8 mouse cellular contexts compared by ENCODE assay signal in the genomic region with DNA sequence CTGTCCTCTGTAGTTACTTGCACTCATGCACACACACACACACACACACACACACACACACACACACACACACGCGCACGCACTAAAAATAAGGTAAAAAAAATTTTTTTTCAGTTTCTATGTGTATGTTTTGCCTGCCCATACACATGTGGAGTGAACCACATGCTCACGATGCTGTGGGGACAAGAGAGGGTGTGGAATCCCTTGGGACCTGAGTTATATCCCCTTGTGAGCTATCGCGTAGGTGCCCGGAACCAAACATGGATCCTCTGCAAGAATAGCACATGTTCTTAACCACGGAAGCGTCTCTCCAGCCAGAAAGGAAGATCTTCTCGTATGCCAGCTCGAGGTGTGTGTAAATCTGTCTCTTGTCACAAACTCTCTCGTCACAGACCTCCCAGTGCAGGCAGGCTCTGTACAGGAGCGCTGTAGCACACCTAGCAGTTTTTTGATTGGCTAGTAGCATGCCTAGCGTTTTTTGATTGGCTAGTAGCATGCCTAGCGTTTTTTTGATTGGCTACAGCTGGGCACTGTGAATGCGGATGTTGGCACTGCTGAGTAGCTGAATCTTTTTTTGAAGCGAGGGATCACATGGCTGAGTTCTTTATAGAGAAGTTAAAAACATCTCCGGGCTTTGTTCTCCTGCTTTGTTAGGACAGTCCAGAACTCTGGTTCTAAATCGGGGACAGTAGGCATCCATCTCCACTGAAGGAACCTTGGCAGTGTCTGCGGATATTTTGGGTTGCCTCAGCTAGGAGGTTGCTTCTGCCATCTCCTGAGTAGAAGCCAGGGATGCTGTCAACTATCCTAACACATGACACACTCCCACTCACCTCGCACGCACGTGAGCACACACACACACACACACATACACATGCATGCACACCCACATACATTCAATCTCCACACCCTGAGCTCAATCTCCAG. TPM values are rescaled to one million over a fixed set of nuclear protein-coding genes. Genes with fewer than 3 reads are reported as not detected.
A peak's percentile ranks its signal among the peaks of the same experiment; 100 is the strongest.
DNase-seq lines count a peak whose midpoint lies in the region; ATAC-seq and TF ChIP-seq lines count a peak whose summit lies in the region.

No protein-coding gene starts in this region.

- no peak overlapping the region for H3K27ac ChIP-seq in MEL (ENCODE audit: control insufficient read depth, low read depth, low read length)
- peak overlapping the region; percentile 58; the same call in 1 of the 2 replicates for H3K27ac ChIP-seq in forebrain, postnatal 0 days (ENCODE audit: low read depth, low read length)
- H3K27ac ChIP-seq in hindbrain, embryonic 12.5 days, result no peak overlapping the region
- H3K27ac ChIP-seq in lung, postnatal 0 days (ENCODE audit: low read length), result no peak overlapping the region

- no peak for TF ChIP-seq RAD21 in MEL (IDR thresholded peaks at IDR 0.05; ENCODE audit: low read depth, low read length)

- peak overlapping the region; percentile 41 for H3K4me2 ChIP-seq in forebrain, postnatal 0 days (ENCODE audit: low read depth)
- H3K4me2 ChIP-seq in hindbrain, embryonic 12.5 days (replicated peaks), result peak overlapping the region; percentile 46
- peak overlapping the region; percentile 42 for H3K4me2 ChIP-seq in lung, postnatal 0 days (replicated peaks; ENCODE audit: low read depth, low read length)

- 37% methylated on average over 23 of the region's 23 CpGs for WGBS in forebrain, postnatal 0 days
- WGBS in hindbrain, embryonic 12.5 days, result 54% methylated on average over 23 of the region's 23 CpGs
- 34% methylated on average over 23 of the region's 23 CpGs for WGBS in lung, postnatal 0 days

- H3K9ac ChIP-seq in MEL (ENCODE audit: control insufficient read depth, low read depth, low read length, poor library complexity, severe bottlenecking), result no peak overlapping the region
- no peak overlapping the region for H3K9ac ChIP-seq in forebrain, postnatal 0 days
- no peak overlapping the region for H3K9ac ChIP-seq in hindbrain, embryonic 12.5 days
- H3K9ac ChIP-seq in lung, postnatal 0 days (replicated peaks; ENCODE audit: low read depth), result no peak overlapping the region; the same call in 1 of the 2 replicates

- H3K4me3 ChIP-seq in MEL (ENCODE audit: control insufficient read depth in 1 of 2, insufficient read depth in 1 of 2, low read depth in 2 of 2, low read length in 2 of 2), result peak overlapping the region; percentile 42 to 47
- peak overlapping the region; percentile 24 for H3K4me3 ChIP-seq in forebrain, postnatal 0 days (ENCODE audit: low read depth, low read length)
- peak overlapping the region; percentile 17 for H3K4me3 ChIP-seq in hindbrain, embryonic 12.5 days
- H3K4me3 ChIP-seq in lung, postnatal 0 days (ENCODE audit: low read depth, low read length), result peak overlapping the region; percentile 12; the same call in 1 of the 2 replicates

- H3K4me1 ChIP-seq in MEL (ENCODE audit: control insufficient read depth in 1 of 2, insufficient read depth in 2 of 2, low read length in 2 of 2), result peaks cover 0 to 6% of the 10 kb centered on the region in 2 experiments; a peak in 1 of 4 replicates
- H3K4me1 ChIP-seq in forebrain, postnatal 0 days (ENCODE audit: insufficient read depth), result no peaks in the 10 kb centered on the region
- 0 out of 2 replicates have a peak, but pooled peaks cover 2% of the 10 kb centered on the region for H3K4me1 ChIP-seq in hindbrain, embryonic 12.5 days
- H3K4me1 ChIP-seq in lung, postnatal 0 days (ENCODE audit: insufficient read depth, low read depth, low read length), result no peaks in the 10 kb centered on the region

- DNase-seq in MEL (ENCODE audit: low read depth, low spot score), result peak; percentile 96
- DNase-seq in cerebellum, adult 11-12 months, result peak; percentile 61
- DNase-seq in forebrain, postnatal 0 days, result peak; percentile 95
- peak; percentile 74 to 88 for DNase-seq in layer of hippocampus, postnatal 14 days (ENCODE audit: low spot score in 2 of 2)
- peak; percentile 91 for DNase-seq in lung, postnatal 0 days (ENCODE audit: low spot score)
- DNase-seq in retina, embryonic 14.5 days (ENCODE audit: low spot score), result peak; percentile 66
- peak; percentile 70 for DNase-seq in thymus, postnatal 4 days

- TF ChIP-seq CTCF in MEL (IDR thresholded peaks at IDR 0.05 in 2 of 3, conservative IDR thresholded peaks at IDR 0.05 in 1 of 3; ENCODE audit: control insufficient read depth in 1 of 3, insufficient read depth in 1 of 3, low read depth in 2 of 3, low read length in 3 of 3, poor library complexity in 1 of 3, severe bottlenecking in 1 of 3), result no peak
- TF ChIP-seq CTCF in forebrain, postnatal 0 days (IDR thresholded peaks at IDR 0.05; ENCODE audit: low read depth), result no peak
- no peak for TF ChIP-seq CTCF in lung, postnatal 0 days (IDR thresholded peaks at IDR 0.05)

- no peak for TF ChIP-seq EP300 in MEL (IDR thresholded peaks at IDR 0.05; ENCODE audit: low read depth in 1 of 2, low read length in 2 of 2)
- TF ChIP-seq EP300 in lung, postnatal 0 days (IDR thresholded peaks at IDR 0.05), result peak; percentile 47; the same call in 1 of the 2 replicates

- TF ChIP-seq POLR2A in MEL (IDR thresholded peaks at IDR 0.05; ENCODE audit: control insufficient read depth in 1 of 2, insufficient read depth in 1 of 2, low read depth in 1 of 2, low read length in 2 of 2, poor library complexity in 1 of 2), result no peak

- ATAC-seq in forebrain, postnatal 0 days, result peak; percentile 98
- peak; percentile 95 for ATAC-seq in hindbrain, embryonic 12.5 days (ENCODE audit: low FRiP score)
- peak; percentile 97 for ATAC-seq in lung, postnatal 0 days

- no peaks in the 10 kb centered on the region; a peak in 1 of 4 replicates for H3K36me3 ChIP-seq in MEL (ENCODE audit: control insufficient read depth in 1 of 2, insufficient read depth in 2 of 2, low read length in 2 of 2)
- no peaks in the 10 kb centered on the region for H3K36me3 ChIP-seq in forebrain, postnatal 0 days (ENCODE audit: insufficient read depth)
- H3K36me3 ChIP-seq in hindbrain, embryonic 12.5 days, result no peaks in the 10 kb centered on the region
- no peaks in the 10 kb centered on the region for H3K36me3 ChIP-seq in lung, postnatal 0 days (ENCODE audit: insufficient read depth, low read length)

- no peaks in the 10 kb centered on the region for H3K79me2 ChIP-seq in MEL (ENCODE audit: control insufficient read depth, insufficient read depth, low read length, poor library complexity)

- H3K9me3 ChIP-seq in MEL (replicated peaks; ENCODE audit: insufficient read depth, low read length), result no peaks in the 10 kb centered on the region
- no peaks in the 10 kb centered on the region for H3K9me3 ChIP-seq in forebrain, postnatal 0 days (ENCODE audit: low read length)
- H3K9me3 ChIP-seq in hindbrain, embryonic 12.5 days (replicated peaks), result no peaks in the 10 kb centered on the region
- H3K9me3 ChIP-seq in lung, postnatal 0 days (ENCODE audit: low read length), result no peaks in the 10 kb centered on the region

- H3K27me3 ChIP-seq in MEL (ENCODE audit: control insufficient read depth in 1 of 2, insufficient read depth in 2 of 2, low read length in 2 of 2), result peaks cover 0 to under 1% of the 10 kb centered on the region in 2 experiments; a peak in 1 of 4 replicates
- H3K27me3 ChIP-seq in forebrain, postnatal 0 days (ENCODE audit: insufficient read depth, low read length), result no peaks in the 10 kb centered on the region
- H3K27me3 ChIP-seq in hindbrain, embryonic 12.5 days, result 0 out of 2 replicates have a peak, but pooled peaks cover 4% of the 10 kb centered on the region
- no peaks in the 10 kb centered on the region for H3K27me3 ChIP-seq in lung, postnatal 0 days (replicated peaks; ENCODE audit: insufficient read depth, low read length)

TF ChIP-seq in MEL, 35 proteins besides CTCF, POLR2A, EP300 and RAD21 (continues in another document):
- TF ChIP-seq TCF12 (IDR thresholded peaks at IDR 0.05; ENCODE audit: low read depth, low read length) (no peak), TAL1 (IDR thresholded peaks at IDR 0.05; ENCODE audit: low read length) (no peak), ETS1 (IDR thresholded peaks at IDR 0.05; ENCODE audit: low read depth, low read length) (peak; percentile 60; the same call in 1 of the 2 replicates), MAX (IDR thresholded peaks at IDR 0.05; ENCODE audit: low read length) (peak; percentile 89), KAT2A (conservative IDR thresholded peaks at IDR 0.05; ENCODE audit: low read depth, low read length) (no peak), MYB (IDR thresholded peaks at IDR 0.05; ENCODE audit: low read depth, low read length) (no peak), ZC3H11A (IDR thresholded peaks at IDR 0.05; ENCODE audit: low read depth, low read length) (no peak), USF1 (IDR thresholded peaks at IDR 0.05; ENCODE audit: low read depth, low read length) (peak; percentile 77), CHD2 (IDR thresholded peaks at IDR 0.05; ENCODE audit: low read length) (peak; percentile 80), ZMIZ1 (IDR thresholded peaks at IDR 0.05; ENCODE audit: low read depth, low read length) (no peak), BHLHE40 (IDR thresholded peaks at IDR 0.05; ENCODE audit: borderline replicate concordance, low read depth, low read length) (no peak), CHD1 (IDR thresholded peaks at IDR 0.05; ENCODE audit: low read depth, low read length) (no peak), JUND (IDR thresholded peaks at IDR 0.05; ENCODE audit: low read depth, low read length) (no peak), MYC (IDR thresholded peaks at IDR 0.05; ENCODE audit: low read depth, low read length) (peak; percentile 79), USF2 (IDR thresholded peaks at IDR 0.05; ENCODE audit: borderline replicate concordance in 1 of 2, insufficient read depth in 1 of 2, low read depth in 1 of 2, low read length in 2 of 2) (no peak), RCOR1 (IDR thresholded peaks at IDR 0.05; ENCODE audit: low read depth, low read length) (0 out of 2 replicates have a peak, but pooled peaks have one; percentile 14), MAZ (IDR thresholded peaks at IDR 0.05; ENCODE audit: low read depth, low read length) (no peak), SIN3A (IDR thresholded peaks at IDR 0.05; ENCODE audit: low read length) (peak; percentile 90), POLR2AphosphoS2 (IDR thresholded peaks at IDR 0.05; ENCODE audit: low read length) (no peak), TBP (IDR thresholded peaks at IDR 0.05; ENCODE audit: low read depth, low read length) (no peak), ZKSCAN1 (IDR thresholded peaks at IDR 0.05; ENCODE audit: low read depth, low read length) (no peak)

RNA-seq across cellular contexts. Expression of gene Pkdcc, which starts 52.4 kb away (rescaled TPM):
- not detected in 2 replicates for total RNA-seq in MEL (2012; rRNA removed)
- not detected for polyA plus RNA-seq in MEL (2012; ENCODE audit: insufficient read depth in 1 of 2, insufficient read length in 2 of 2, low read depth in 1 of 2, low replicate concordance in 2 of 2, missing spikeins in 1 of 2)
- 41.7 and 57.9 TPM in 2 replicates for total RNA-seq in forebrain, postnatal 0 days (2014; rRNA removed)
- 3.8 and 4.1 TPM in 2 replicates for polyA plus RNA-seq in forebrain, postnatal 0 days (2015; fragmentation: Nextera tagmentation; extraction: Ambion mirVana)
- polyA plus RNA-seq in hindbrain, embryonic 12.5 days (2016; fragmentation: Nextera tagmentation; extraction: Ambion mirVana), result 14.6 and 17.9 TPM in 2 replicates
- total RNA-seq in layer of hippocampus, postnatal 14 days (2021), result 10 to 100 TPM; 18.6 to 21.3 TPM
- 3.6 and 3.9 TPM in 2 replicates for polyA plus RNA-seq in lung, postnatal 0 days (2015; fragmentation: Nextera tagmentation; extraction: Ambion mirVana)
